Mouse (Mus musculus) limb, embryonic 11.5 days (tissue): Measurements from ENCODE around the gene Gtf2b. TPM values are rescaled to one million over a fixed set of nuclear protein-coding genes. Genes with fewer than 3 reads are reported as not detected.

ENCODE experiments used
- ATAC-seq: fragments of 200-750 bp; cut with Nextera tagmentation; 2 replicates; pipeline ENCODE4 v1.8.0; 2017; ENCODE audit warnings: low read depth; ENCODE audit not compliant: insufficient number of reproducible peaks, low FRiP score, low TSS enrichment
- DNase-seq: peaks from one replicate; pipeline ENCODE4 v3.0.0-alpha.2; 2015; ENCODE audit warnings: low spot score
- H3K27ac ChIP-seq: fragments of 300-500 bp; sonication (generic); replicated peaks from 2 replicates; pipeline ENCODE4 v1.5.1; 2014; ENCODE audit warnings: low read depth, mild to moderate bottlenecking, low read length
- H3K27me3 ChIP-seq: fragments of 300-500 bp; sonication (generic); 2 replicates; pipeline ENCODE4 v1.6.1; 2014; ENCODE audit warnings: mild to moderate bottlenecking, low read length, mixed read lengths; ENCODE audit not compliant: control insufficient read depth, insufficient read depth
- H3K36me3 ChIP-seq: fragments of 300-500 bp; sonication (generic); 2 replicates; pipeline ENCODE4 v1.6.1; 2014; ENCODE audit warnings: mild to moderate bottlenecking, low read length, moderate library complexity, mixed read lengths; ENCODE audit not compliant: control insufficient read depth, insufficient read depth
- H3K4me1 ChIP-seq: fragments of 300-500 bp; sonication (generic); 2 replicates; pipeline ENCODE4 v1.6.1; 2014; ENCODE audit warnings: low read length, mixed read lengths; ENCODE audit not compliant: control insufficient read depth, insufficient read depth
- H3K4me2 ChIP-seq: fragments of 300-500 bp; sonication (generic); 2 replicates; pipeline ENCODE4 v1.6.1; 2014; ENCODE audit warnings: low read depth, mild to moderate bottlenecking, moderate library complexity; ENCODE audit not compliant: severe bottlenecking
- H3K4me3 ChIP-seq: fragments of 300-500 bp; sonication (generic); 2 replicates; pipeline ENCODE4 v1.5.1; 2014; ENCODE audit warnings: low read depth, low read length
- H3K9ac ChIP-seq: fragments of 300-500 bp; sonication (generic); 2 replicates; pipeline ENCODE4 v1.6.1; 2014; ENCODE audit warnings: mild to moderate bottlenecking, low read length
- H3K9me3 ChIP-seq: fragments of 300-500 bp; sonication (generic); 2 replicates; pipeline ENCODE4 v1.6.1; 2016; ENCODE audit warnings: low read length; ENCODE audit not compliant: control insufficient read depth
- WGBS: fragments of 180-500 bp; shearing (Covaris S2); extraction: QIAGEN DNeasy Blood & Tissue Kit; methylation state at CpG from one replicate; pipeline ENCODE4 v1.1.7; 2014; 5-methylcytosine and 5-hydroxymethylcytosine counted together
- polyA plus RNA-seq: library from polyadenylated mRNA; unstranded; fragments of >200 nt; fragmentation: Nextera tagmentation; extraction: Ambion mirVana; gene quantifications from 2 replicates; pipeline ENCODE4 v1.2.1, GENCODE M21; 2014

Gene Gtf2b
- 97.4 and 101 TPM in 2 replicates for polyA plus RNA-seq

GRCm38 (mm10) chr3:142764995-142765777 is at the start of gene Gtf2b:
Gtf2b (plus strand) TSS chr3:142765045.
- peak within 1 kb of the TSS; percentile 56 for H3K27ac ChIP-seq
- no peaks in the 10 kb centered on the region for H3K36me3 ChIP-seq
- peak within 1 kb of the TSS; percentile 92 for H3K9ac ChIP-seq
- no peaks in the 10 kb centered on the region for H3K9me3 ChIP-seq
- ATAC-seq = peak; percentile 99
- WGBS = under 1% methylated on average over 64 of the region's 64 CpGs
- H3K4me1 ChIP-seq = no peaks in the 10 kb centered on the region
- DNase-seq = peak; percentile 96
- peak within 1 kb of the TSS; percentile 84 for H3K4me3 ChIP-seq
- H3K27me3 ChIP-seq = no peaks in the 10 kb centered on the region
- H3K4me2 ChIP-seq = peak within 1 kb of the TSS; percentile 68

DNA sequence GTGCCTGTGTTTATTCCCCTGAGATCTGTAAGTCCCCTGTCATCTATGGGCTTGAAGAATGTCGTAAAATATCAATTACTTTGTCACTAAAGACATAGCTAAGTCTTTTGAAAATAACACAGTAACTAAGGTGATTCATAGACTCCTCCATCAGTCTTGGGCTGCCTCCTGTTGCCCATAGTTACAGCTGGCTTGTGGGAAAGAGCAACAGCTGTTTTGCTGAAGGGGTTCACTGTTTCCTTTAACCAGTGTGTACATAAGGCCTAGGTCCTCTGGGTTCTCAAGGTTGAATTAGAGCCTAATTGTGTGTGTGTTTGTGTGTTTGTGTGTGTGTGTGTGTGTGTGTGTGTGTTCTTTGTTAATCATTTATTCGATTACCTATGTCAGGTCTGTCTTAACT is 39.4 kb upstream of the Gtf2b start:
- Histone ChIP-seq H3K27ac (no peak overlapping the region), H3K36me3 (peaks cover 2% of the 10 kb centered on the region; the same call in 1 of the 2 replicates), H3K27me3 (no peaks in the 10 kb centered on the region), H3K4me3 (no peak overlapping the region), H3K9ac (no peak overlapping the region), H3K9me3 (no peaks in the 10 kb centered on the region), H3K4me2 (no peak overlapping the region), H3K4me1 (0 out of 2 replicates have a peak, but pooled peaks cover 3% of the 10 kb centered on the region)
- ATAC-seq = no peak; the same call in 1 of the 2 replicates
- 58% methylated on average over 2 of the region's 2 CpGs for WGBS
- DNase-seq = no peak

- DNase-seq (no peak), ATAC-seq (no peak)
- H3K9me3 ChIP-seq = no peaks in the 10 kb centered on the region
- no peak overlapping the region for H3K27ac ChIP-seq
- no peaks in the 10 kb centered on the region for H3K27me3 ChIP-seq
- peaks cover 2% of the 10 kb centered on the region; the same call in 1 of the 2 replicates for H3K36me3 ChIP-seq
- 84% methylated on average over 22 of the region's 22 CpGs for WGBS
- no peak overlapping the region for H3K9ac ChIP-seq
- no peak overlapping the region for H3K4me2 ChIP-seq
- H3K4me1 ChIP-seq = 0 out of 2 replicates have a peak, but pooled peaks cover 3% of the 10 kb centered on the region
- no peak overlapping the region for H3K4me3 ChIP-seq
These were observed 38.7 kb upstream of the Gtf2b start for GRCm38 (mm10) chr3:142725969-142726672.

GRCm38 (mm10) chr3:142734291-142734690 is 30.6 kb upstream of the Gtf2b start:
- Histone ChIP-seq H3K4me3 (no peak overlapping the region), H3K4me2 (no peak overlapping the region), H3K4me1 (no peaks in the 10 kb centered on the region), H3K9ac (no peak overlapping the region), H3K27me3 (no peaks in the 10 kb centered on the region), H3K9me3 (no peaks in the 10 kb centered on the region), H3K36me3 (no peaks in the 10 kb centered on the region), H3K27ac (no peak overlapping the region)
- no peak for DNase-seq
- WGBS = 93% methylated on average over 12 of the region's 12 CpGs
- ATAC-seq = no peak

- ATAC-seq (no peak), DNase-seq (no peak)
- Histone ChIP-seq H3K36me3 (no peaks in the 10 kb centered on the region), H3K4me3 (no peak overlapping the region), H3K9me3 (no peaks in the 10 kb centered on the region), H3K27me3 (no peaks in the 10 kb centered on the region), H3K9ac (no peak overlapping the region), H3K27ac (no peak overlapping the region), H3K4me1 (no peaks in the 10 kb centered on the region), H3K4me2 (no peak overlapping the region)
- 78% methylated on average over 7 of the region's 7 CpGs for WGBS
These were observed 23.9 kb upstream of the Gtf2b start for GRCm38 (mm10) chr3:142740896-142741295.

DNA sequence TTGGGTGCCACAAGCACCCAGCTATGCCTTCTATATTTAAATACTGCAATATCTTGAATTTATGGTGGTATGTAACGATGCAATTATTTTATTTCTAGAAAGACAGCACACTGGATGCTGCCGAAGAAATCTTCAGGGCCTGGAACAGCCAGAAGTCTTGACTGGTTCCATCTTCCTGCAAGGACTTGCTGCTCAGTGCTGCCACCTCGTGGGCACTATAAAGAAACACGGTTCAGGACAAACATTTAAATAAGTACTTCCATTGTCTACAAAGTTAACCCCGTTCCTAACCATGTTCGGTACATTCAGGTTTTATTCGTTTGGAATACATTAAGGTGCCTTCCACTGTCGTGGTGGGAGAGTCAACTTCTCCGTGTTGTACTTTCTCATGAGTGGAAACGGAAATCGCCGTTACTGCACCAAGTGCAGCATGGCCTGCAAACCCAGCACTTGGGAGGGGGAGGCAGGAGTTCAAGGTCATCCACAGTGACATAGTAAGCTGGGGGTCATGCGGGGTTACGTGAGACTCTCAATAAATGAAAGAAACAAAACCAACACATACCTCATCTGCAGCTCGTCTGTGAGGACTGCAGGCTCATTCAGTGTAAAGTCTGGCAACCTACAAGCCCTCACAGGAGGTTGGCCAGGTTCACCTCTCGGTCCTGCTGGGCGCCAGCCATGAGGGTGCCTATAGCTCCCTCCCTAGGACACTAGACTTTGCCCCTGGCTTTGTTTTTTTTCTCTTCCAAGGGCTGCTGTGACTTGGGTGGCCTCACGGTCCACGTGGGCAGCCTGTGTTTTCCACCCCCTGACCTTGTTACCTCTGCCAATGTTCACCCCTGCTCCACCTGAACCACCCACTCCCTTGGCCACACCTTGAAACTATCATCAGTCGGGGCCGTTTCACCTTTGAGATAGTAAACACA is 20.6 kb upstream of the Gtf2b start:
- ATAC-seq (no peak; the same call in 1 of the 2 replicates), DNase-seq (peak; percentile 53)
- H3K9ac ChIP-seq = no peak overlapping the region
- H3K4me2 ChIP-seq = no peak overlapping the region
- no peak overlapping the region for H3K27ac ChIP-seq
- no peaks in the 10 kb centered on the region for H3K36me3 ChIP-seq
- H3K27me3 ChIP-seq = no peaks in the 10 kb centered on the region
- H3K9me3 ChIP-seq = no peaks in the 10 kb centered on the region
- no peak overlapping the region for H3K4me3 ChIP-seq
- H3K4me1 ChIP-seq = no peaks in the 10 kb centered on the region
- 61% methylated on average over 21 of the region's 21 CpGs for WGBS

GRCm38 (mm10) chr3:142745076-142745475 is 19.8 kb upstream of the Gtf2b start:
- no peaks in the 10 kb centered on the region for H3K36me3 ChIP-seq
- 89% methylated on average over 2 of the region's 2 CpGs for WGBS
- H3K27ac ChIP-seq = no peak overlapping the region
- no peak overlapping the region for H3K4me3 ChIP-seq
- ATAC-seq (no peak), DNase-seq (no peak)
- H3K4me1 ChIP-seq = no peaks in the 10 kb centered on the region
- H3K9ac ChIP-seq = no peak overlapping the region
- no peak overlapping the region for H3K4me2 ChIP-seq
- no peaks in the 10 kb centered on the region for H3K9me3 ChIP-seq
- no peaks in the 10 kb centered on the region for H3K27me3 ChIP-seq

DNA sequence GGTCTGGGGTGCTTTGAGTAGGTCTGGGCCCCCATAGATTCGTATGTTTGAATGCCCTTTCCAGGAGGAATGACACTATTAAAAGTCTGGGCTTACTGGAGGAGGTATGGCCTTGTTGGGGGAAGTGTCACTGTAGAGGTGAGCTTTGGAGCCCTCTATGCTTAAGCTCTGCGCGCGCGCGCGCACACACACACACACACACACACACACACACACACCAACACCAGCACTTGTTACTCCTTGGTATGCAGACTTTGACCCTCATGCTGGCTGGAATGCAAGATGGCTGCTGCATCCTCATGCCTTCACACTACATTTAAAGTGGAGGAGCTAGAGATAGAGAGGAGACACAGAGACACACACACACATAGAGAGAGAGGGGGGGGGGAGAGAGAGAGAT is 17.2 kb upstream of the Gtf2b start:
- Histone ChIP-seq H3K4me2 (no peak overlapping the region), H3K9me3 (no peaks in the 10 kb centered on the region), H3K27ac (no peak overlapping the region), H3K9ac (no peak overlapping the region), H3K4me1 (no peaks in the 10 kb centered on the region), H3K27me3 (no peaks in the 10 kb centered on the region), H3K36me3 (no peaks in the 10 kb centered on the region), H3K4me3 (no peak overlapping the region)
- WGBS = 95% methylated on average over 7 of the region's 7 CpGs
- no peak for DNase-seq
- no peak for ATAC-seq
